Mouse (Mus musculus): ENCODE measurements around the gene Tmx2. TPM values are rescaled to one million over a fixed set of nuclear protein-coding genes. Genes with fewer than 3 reads are reported as not detected.

Tmx2 gene
- polyA plus RNA-seq, 1 experiment, result 2.4 TPM

DNA sequence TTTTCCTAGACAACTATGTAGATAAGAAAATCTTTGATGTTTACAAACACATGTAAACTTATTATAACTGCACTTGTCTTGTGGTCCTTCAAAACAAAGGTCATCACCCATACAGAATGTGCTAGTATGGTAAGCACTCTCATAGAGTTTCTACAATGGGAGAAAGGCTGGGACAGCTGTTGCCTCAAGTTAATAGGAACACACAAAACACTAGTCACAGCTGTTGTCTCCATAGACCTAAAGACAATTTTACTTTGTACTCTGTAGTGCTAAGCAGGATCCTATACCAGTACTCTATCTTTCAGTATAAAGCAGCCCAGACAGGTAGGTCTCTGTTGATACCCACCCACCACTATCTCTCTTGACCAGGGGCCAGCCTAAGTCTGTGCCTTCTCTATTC lies 38.1 kb downstream of the Tmx2 start:
- Histone ChIP-seq H3K36me3 (replicated peaks; ENCODE audit: low read length) (peaks cover 21% of the 10 kb centered on the region), H3K4me1 (peaks cover 81% of the 10 kb centered on the region), H3K4me3 (replicated peaks) (no peak overlapping the region), H3K9me3 (no peaks in the 10 kb centered on the region), H3K27me3 (replicated peaks) (no peaks in the 10 kb centered on the region)
- TF ChIP-seq FLI1 (IDR thresholded peaks at IDR 0.05; ENCODE audit: low read length), result no peak
- no peak for TF ChIP-seq GATA1 (IDR thresholded peaks at IDR 0.05; ENCODE audit: borderline replicate concordance, low read length)

DNA sequence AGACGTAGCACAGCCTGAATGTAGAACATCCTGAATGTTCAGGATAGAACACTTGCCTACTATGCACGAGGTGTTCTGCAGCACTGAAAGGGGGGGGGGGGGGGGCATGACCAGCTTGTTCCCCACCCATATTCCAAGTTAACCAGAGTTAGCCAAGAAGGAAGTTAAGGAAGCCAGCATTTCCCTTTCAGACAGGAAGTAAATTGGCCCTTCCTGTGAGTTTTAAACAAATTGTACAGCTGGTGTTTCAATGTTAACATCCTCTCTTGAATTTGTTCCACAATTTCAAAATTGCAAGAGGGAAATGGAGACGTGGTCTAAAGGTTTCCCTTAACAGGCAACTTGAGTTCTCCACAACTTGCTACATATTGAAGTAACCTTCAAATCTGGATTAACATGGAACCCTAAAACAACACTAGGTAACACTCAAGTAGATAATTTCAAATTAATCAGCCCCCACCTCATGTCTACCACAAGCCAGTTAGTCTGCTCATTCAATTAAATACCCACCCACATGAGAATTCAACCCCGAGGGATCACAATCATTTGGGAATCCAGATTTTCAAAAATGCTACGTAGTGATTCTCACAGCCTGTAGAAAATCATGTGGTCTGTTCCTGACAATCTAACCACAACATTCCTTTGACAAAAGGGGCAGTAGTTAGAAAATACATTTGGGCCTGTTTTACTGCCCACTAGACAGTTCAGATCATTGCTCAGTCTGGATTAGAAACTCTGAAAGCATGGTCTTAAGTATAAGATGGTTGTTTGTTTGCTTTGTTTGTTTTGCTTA lies 40.3 kb downstream of the Tmx2 start:
- H3K4me1 ChIP-seq, result peaks cover 95% of the 10 kb centered on the region
- TF ChIP-seq FLI1 (IDR thresholded peaks at IDR 0.05; ENCODE audit: low read length), result no peak
- no peak for TF ChIP-seq GATA1 (IDR thresholded peaks at IDR 0.05; ENCODE audit: borderline replicate concordance, low read length)
- H3K27me3 ChIP-seq (replicated peaks), result no peaks in the 10 kb centered on the region
- no peaks in the 10 kb centered on the region for H3K9me3 ChIP-seq
- H3K36me3 ChIP-seq (replicated peaks; ENCODE audit: low read length), result peaks cover 18% of the 10 kb centered on the region
- no peak overlapping the region for H3K4me3 ChIP-seq (replicated peaks)

- TF ChIP-seq FLI1 (IDR thresholded peaks at IDR 0.05; ENCODE audit: low read length) (no peak), GATA1 (IDR thresholded peaks at IDR 0.05; ENCODE audit: borderline replicate concordance, low read length) (no peak)
- H3K27me3 ChIP-seq (replicated peaks), result no peaks in the 10 kb centered on the region
- no peak overlapping the region for H3K4me3 ChIP-seq (replicated peaks)
- no peaks in the 10 kb centered on the region for H3K9me3 ChIP-seq
- peaks cover 18% of the 10 kb centered on the region for H3K36me3 ChIP-seq (replicated peaks; ENCODE audit: low read length)
- H3K4me1 ChIP-seq, result peaks cover 96% of the 10 kb centered on the region
These were observed 41.3 kb downstream of the Tmx2 start for GRCm38 (mm10) chr2:84637452-84638165.

- peaks cover 98% of the 10 kb centered on the region for H3K4me1 ChIP-seq
These were observed 42.7 kb downstream of the Tmx2 start for GRCm38 (mm10) chr2:84636231-84636741.

GRCm38 (mm10) chr2:84635611-84636010 lies 43.3 kb downstream of the Tmx2 start:
- H3K27me3 ChIP-seq (replicated peaks), result no peaks in the 10 kb centered on the region
- H3K4me3 ChIP-seq (replicated peaks), result peak overlapping the region; percentile 69
- peaks cover 93% of the 10 kb centered on the region for H3K4me1 ChIP-seq
- H3K9me3 ChIP-seq, result no peaks in the 10 kb centered on the region
- TF ChIP-seq FLI1 (IDR thresholded peaks at IDR 0.05; ENCODE audit: low read length), result no peak
- no peak for TF ChIP-seq GATA1 (IDR thresholded peaks at IDR 0.05; ENCODE audit: borderline replicate concordance, low read length)
- H3K36me3 ChIP-seq (replicated peaks; ENCODE audit: low read length), result peaks cover 19% of the 10 kb centered on the region

More at GRCm38 (mm10) chr2:84636231-84636741, 42.7 kb downstream of the Tmx2 start:
- no peaks in the 10 kb centered on the region for H3K9me3 ChIP-seq
- H3K4me3 ChIP-seq (replicated peaks), result peak overlapping the region; percentile 35
- no peak for TF ChIP-seq GATA1 (IDR thresholded peaks at IDR 0.05; ENCODE audit: borderline replicate concordance, low read length)
- TF ChIP-seq FLI1 (IDR thresholded peaks at IDR 0.05; ENCODE audit: low read length), result no peak
- H3K36me3 ChIP-seq (replicated peaks; ENCODE audit: low read length), result peaks cover 20% of the 10 kb centered on the region
- no peaks in the 10 kb centered on the region for H3K27me3 ChIP-seq (replicated peaks)

DNA sequence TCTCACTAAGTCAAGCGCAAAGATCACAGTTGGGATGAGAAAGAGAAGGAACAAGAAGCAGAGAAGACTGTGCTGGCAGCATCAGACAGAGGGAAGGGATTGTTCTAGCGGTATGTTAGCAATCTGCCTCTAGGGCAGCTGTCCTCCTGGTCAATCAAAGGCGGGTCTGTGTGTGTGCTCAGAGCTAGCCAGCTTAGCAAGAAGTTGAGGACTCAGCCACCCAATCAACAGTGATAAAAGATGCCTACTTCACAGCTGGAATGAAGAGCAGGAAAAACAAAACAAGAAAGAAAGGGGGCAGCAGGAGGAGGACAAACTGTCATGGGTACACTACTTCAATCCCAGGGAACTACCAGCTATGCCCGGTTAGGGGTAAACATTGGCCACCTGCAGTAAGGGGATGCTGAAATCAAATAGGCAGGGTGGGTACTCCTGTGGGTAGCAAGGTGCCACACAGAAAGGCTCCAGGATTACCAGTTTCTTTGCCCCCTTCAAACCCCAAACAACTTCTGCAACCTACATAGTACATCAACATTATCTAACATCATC lies 43.9 kb downstream of the Tmx2 start:
- TF ChIP-seq GATA1 (IDR thresholded peaks at IDR 0.05; ENCODE audit: borderline replicate concordance, low read length), result no peak
- no peak for TF ChIP-seq FLI1 (IDR thresholded peaks at IDR 0.05; ENCODE audit: low read length)
- Histone ChIP-seq H3K9me3 (no peaks in the 10 kb centered on the region), H3K27me3 (replicated peaks) (no peaks in the 10 kb centered on the region), H3K4me1 (peaks cover 88% of the 10 kb centered on the region), H3K36me3 (replicated peaks; ENCODE audit: low read length) (peaks cover 20% of the 10 kb centered on the region), H3K4me3 (replicated peaks) (peak overlapping the region; percentile 62)

DNA sequence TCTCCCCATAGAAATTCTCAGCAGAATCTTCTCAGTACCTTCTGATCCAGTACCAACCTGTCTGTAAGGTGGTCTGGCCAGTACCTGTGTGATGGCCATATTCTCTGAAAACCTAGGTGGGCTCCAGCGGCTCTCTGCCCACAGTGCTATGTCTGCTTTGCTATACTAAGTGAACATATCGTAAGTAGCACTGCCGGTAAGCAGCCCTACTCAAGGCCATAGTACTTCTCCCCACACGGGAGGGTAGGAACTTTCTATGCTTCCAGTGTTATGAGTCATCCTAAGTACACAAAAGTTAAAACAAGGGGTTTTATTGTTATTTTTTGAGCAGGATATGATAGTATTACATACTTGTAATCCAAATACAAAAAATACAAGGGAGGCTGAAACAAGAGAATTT lies 44.9 kb downstream of the Tmx2 start:
- H3K4me3 ChIP-seq (replicated peaks), result peak overlapping the region; percentile 6
- H3K4me1 ChIP-seq, result peaks cover 82% of the 10 kb centered on the region
- no peaks in the 10 kb centered on the region for H3K27me3 ChIP-seq (replicated peaks)
- H3K9me3 ChIP-seq, result no peaks in the 10 kb centered on the region
- TF ChIP-seq FLI1 (IDR thresholded peaks at IDR 0.05; ENCODE audit: low read length) (no peak), GATA1 (IDR thresholded peaks at IDR 0.05; ENCODE audit: borderline replicate concordance, low read length) (no peak)
- H3K36me3 ChIP-seq (replicated peaks; ENCODE audit: low read length), result peaks cover 24% of the 10 kb centered on the region

DNA sequence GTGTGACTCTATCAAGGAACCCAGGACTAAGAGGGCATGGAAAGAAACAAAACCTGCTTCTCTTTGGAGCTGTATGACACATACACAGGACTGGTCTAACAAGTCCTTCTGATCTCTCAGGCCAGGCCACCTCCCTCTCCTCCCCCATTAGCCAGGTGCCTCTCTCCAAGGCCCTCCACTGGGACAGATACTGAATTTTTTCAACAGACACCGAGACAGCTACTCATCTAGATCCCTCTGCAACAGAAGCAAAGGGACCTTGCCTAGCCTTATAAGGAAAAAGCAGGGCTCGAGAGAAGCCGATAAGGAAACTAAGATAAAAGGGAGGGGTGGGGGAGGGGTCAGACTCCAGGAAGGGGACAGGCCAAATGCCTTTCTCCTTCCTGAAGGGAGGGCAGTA lies 45.9 kb downstream of the Tmx2 start:
- Histone ChIP-seq H3K4me1 (peaks cover 80% of the 10 kb centered on the region), H3K4me3 (replicated peaks) (peak overlapping the region; percentile 74)

GRCm38 (mm10) chr2:84632001-84632400 lies 46.9 kb downstream of the Tmx2 start:
- H3K4me3 ChIP-seq (replicated peaks), result no peak overlapping the region
- H3K36me3 ChIP-seq (replicated peaks; ENCODE audit: low read length), result peaks cover 33% of the 10 kb centered on the region
- no peaks in the 10 kb centered on the region for H3K27me3 ChIP-seq (replicated peaks)
- H3K4me1 ChIP-seq, result peaks cover 78% of the 10 kb centered on the region
- no peaks in the 10 kb centered on the region for H3K9me3 ChIP-seq
- TF ChIP-seq GATA1 (IDR thresholded peaks at IDR 0.05; ENCODE audit: borderline replicate concordance, low read length) (no peak), FLI1 (IDR thresholded peaks at IDR 0.05; ENCODE audit: low read length) (no peak)

More for the DNA sequence above, 45.9 kb downstream of the Tmx2 start:
- Histone ChIP-seq H3K36me3 (replicated peaks; ENCODE audit: low read length) (peaks cover 30% of the 10 kb centered on the region), H3K27me3 (replicated peaks) (no peaks in the 10 kb centered on the region), H3K9me3 (no peaks in the 10 kb centered on the region)
- TF ChIP-seq GATA1 (IDR thresholded peaks at IDR 0.05; ENCODE audit: borderline replicate concordance, low read length), result no peak
- no peak for TF ChIP-seq FLI1 (IDR thresholded peaks at IDR 0.05; ENCODE audit: low read length)

Measured in megakaryocyte, embryonic 14.5 days (primary cell).